Mouse (Mus musculus) right cerebral cortex, postnatal 4 days (tissue): ENCODE data around the gene Gm47996.
"Not testable (repeated sequence)": the region's sequence is repeated elsewhere in the genome, so short reads cannot be mapped to it uniquely, and the experiment has no call there.

ENCODE experiments used
- DNase-seq: peaks from one replicate; pipeline ENCODE4 v3.0.0-alpha.2; 2022

Gene Gm47996

GRCm38 (mm10) chr1:151209824-151210355 is at the start of gene Gm47996:
Gene Gm47996, plus strand, starts transcription at chr1:151210131.
- DNase-seq, result not testable (repeated sequence)

DNA sequence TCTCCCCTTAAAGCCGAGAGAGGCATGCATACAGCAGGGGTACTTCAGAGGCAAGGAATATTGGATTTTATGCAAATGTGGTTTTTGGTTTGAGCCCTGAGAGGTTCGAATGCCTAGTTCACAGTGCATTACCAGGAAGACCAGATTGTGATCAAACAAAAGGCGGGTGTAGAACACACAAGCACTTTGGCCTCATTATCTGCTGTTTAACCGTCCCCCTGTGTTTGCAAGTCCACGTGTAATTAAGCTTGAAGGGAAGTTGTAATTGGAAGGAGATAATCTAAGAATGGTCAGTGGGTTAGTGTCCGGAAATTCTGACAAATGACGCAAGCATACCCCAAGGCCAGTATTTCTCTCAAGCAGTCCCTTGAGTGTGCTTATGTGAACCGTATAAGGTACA is 43.9 kb upstream of the Gm47996 start:
- DNase-seq, result no peak

GRCm38 (mm10) chr1:151167297-151168047 is 42.5 kb upstream of the Gm47996 start:
- DNase-seq, result no peak

DNA sequence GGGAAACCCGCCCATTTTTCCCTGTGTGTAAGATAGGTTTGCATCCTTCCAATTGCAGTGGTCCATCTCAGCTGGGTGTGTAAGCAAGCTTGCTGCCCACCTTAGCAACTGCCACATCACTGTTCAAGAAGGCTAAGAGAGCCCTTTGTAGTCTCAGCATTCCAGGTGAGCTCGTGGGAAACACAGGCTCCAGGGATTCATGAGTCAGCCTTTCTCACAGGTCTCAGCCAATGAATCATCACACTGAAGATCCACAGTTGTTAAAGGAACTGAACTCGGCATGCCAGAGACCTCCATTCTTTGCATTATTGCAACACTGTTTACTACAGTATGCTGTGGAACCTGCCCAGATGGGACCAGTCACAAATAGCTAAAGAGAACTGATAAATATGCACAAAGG is 41.3 kb upstream of the Gm47996 start:
- no peak for DNase-seq

GRCm38 (mm10) chr1:151171572-151172461 is 38.1 kb upstream of the Gm47996 start:
- DNase-seq, result no peak

DNA sequence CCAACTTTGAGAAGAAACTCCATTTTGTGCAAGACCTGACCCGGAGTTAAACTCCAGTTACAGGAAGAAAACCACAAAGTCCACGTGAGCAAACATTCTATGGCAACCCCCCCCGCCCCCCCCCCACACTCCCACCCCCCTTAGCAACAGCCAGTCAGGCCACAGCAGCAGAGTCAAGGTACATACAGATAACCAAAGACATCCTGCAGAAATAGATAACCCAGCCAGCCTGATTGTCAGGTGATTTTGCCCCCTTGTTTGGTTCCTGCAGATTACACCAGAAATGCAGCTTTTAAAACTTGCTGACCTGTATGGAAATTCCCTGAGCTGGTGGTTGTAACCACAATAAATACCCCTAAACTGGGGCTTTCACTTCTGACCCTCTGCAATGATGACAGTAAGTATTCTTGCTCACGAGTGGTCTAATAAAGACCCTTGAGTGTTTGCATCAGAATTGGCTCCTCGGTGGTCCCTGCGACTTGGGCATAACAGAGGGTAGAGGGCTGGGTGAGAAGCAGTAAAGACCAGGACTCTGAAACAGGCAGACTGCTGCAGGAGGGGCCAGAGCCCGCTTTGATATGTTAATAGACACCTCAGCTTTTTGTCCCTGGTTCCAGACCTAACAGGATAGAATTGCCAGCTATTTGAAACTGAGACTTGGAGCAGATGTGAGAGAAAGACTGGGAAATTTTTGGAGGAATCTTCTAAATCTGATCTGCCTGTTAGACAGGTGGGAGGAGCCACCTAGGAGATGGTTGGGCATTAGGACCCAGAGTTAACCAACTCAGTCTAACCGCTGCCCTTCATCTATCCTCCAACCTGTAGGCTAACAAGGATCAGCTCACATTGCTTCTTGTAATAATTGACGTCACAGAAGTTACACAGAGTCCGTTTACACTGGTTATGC is 32.6 kb upstream of the Gm47996 start:
- no peak for DNase-seq

- DNase-seq, result no peak
These were observed 32.0 kb upstream of the Gm47996 start for GRCm38 (mm10) chr1:151177937-151178271.

DNA sequence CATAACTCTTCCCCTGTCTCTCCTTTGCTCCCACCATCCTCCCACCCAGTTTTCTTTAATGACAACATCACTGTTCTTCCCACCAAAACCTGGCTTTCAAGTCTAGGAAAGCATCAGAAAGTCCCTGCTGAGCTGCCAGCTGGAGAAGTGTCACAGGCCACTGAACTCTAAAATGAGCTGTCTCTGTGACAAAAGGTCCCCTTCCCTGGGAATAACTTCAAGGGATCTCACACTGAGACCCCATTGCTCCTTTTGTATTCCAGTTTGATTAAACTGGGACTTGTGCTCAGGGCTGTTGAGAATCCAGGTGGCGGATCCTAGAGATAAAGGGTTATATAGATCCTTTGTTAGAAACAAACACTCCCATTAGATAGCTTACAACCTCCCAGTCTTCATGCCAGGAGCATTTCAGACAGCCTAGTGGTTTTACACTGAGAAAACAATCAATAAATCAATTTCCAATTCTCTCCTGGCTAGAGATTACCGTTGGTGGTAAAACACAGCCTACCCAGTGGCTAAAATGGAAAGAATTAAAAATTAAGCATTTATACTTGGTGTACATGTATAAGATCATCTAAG is 31.3 kb upstream of the Gm47996 start:
- DNase-seq, result no peak

GRCm38 (mm10) chr1:151180167-151180566 is 29.8 kb upstream of the Gm47996 start:
- no peak for DNase-seq

GRCm38 (mm10) chr1:151182266-151182665 is 27.7 kb upstream of the Gm47996 start, which contains the start of gene Gm47985:
Gene Gm47985, plus strand, starts transcription at chr1:151182537.
- DNase-seq, result not testable (repeated sequence)

- not testable (repeated sequence) for DNase-seq
These were observed 23.7 kb upstream of the Gm47996 start for GRCm38 (mm10) chr1:151186186-151186585.

DNA sequence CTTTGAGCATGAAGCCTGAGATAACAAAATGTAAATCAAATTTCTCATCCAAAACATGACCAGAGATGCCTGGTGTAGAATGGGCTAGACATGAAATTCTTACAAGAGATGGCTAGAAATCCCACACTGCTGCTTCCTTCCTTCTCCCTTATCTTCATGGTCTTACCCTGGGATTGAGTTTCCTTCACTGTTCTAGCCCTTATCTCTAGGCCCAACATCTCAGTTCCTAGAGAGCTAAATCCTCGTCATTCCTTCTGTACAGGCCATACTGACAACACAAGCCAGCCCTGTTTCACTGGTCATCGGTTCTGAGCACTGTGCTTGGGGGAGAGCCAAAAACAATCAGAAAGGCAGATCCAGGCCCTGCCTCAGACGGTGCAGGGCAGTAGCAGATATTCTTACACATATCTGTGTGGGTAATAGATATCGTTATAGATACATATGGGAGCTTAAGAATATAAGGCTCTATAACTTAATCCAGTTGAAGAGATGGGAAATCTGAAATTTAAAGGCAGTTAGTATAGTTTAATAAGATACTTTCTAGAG is 23.0 kb upstream of the Gm47996 start:
- not testable (repeated sequence) for DNase-seq

GRCm38 (mm10) chr1:151188469-151188868 is 21.5 kb upstream of the Gm47996 start:
- no peak for DNase-seq

DNA sequence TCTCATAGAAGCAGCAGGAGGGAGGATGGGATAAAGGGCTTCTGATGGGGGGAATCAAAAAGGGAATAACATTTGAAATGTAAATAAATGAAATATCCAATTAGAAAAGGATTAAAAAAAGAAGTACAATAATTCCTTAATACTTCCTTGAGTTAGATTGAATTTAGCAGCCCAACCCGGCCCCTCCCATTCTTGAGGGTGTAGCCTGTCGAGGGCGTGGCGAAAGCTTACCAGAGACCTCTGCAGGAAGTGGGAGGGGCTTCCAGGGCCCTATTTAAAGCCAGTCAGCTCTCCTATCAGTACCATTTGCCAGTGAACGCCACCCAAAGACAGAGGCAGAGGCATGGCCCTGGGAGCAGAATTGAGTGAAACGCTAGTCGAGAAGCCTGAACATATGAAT is 17.9 kb upstream of the Gm47996 start, which contains the start of gene Gm8947:
Gm8947 (plus strand) TSS at position 302 of the 400 bp plus-strand sequence.
- DNase-seq, result not testable (repeated sequence)

- not testable (repeated sequence) for DNase-seq
These were observed 17.2 kb upstream of the Gm47996 start for GRCm38 (mm10) chr1:151192739-151193138.

GRCm38 (mm10) chr1:151195986-151196385 is 13.9 kb upstream of the Gm47996 start:
- DNase-seq, result not testable (repeated sequence)

DNA sequence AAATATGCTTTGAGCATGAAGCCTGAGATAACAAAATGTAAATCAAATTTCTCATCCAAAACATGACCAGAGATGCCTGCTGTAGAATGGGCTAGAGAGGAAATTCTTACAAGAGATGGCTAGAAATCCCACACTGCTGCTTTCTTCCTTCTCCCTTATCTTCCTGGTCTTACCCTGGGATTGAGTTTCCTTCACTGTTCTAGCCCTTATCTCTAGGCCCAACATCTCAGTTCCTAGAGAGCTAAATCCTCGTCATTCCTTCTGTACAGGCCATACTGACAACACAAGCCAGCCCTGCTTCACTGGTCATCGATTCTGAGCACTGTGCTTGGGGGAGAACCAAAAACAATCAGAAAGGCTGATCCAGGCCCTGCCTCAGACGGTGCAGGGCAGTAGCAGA is 13.2 kb upstream of the Gm47996 start:
- not testable (repeated sequence) for DNase-seq

- not testable (repeated sequence) for DNase-seq
These were observed 11.8 kb upstream of the Gm47996 start, which contains the start of gene Gm47995 for GRCm38 (mm10) chr1:151198120-151198519. Gene Gm47995, plus strand, starts transcription at chr1:151198448.

- not testable (repeated sequence) for DNase-seq
These were observed 9.3 kb upstream of the Gm47996 start for GRCm38 (mm10) chr1:151200620-151201019.

GRCm38 (mm10) chr1:151202771-151203170 is 7.2 kb upstream of the Gm47996 start:
- DNase-seq, result not testable (repeated sequence)

DNA sequence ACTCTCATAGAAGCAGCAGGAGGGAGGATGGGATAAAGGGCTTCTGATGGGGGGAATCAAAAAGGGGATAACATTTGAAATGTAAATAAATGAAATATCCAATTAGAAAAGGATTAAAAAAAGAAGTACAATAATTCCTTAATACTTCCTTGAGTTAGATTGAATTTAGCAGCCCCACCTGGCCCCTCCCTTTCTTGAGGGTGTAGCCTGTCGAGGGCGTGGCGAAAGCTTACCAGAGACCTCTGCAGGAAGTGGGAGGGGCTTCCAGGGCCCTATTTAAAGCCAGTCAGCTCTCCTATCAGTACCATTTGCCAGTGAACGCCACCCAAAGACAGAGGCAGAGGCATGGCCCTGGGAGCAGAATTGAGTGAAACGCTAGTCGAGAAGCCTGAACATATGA is 6.1 kb upstream of the Gm47996 start, which contains the start of gene 3110040M04Rik:
3110040M04Rik (plus strand) TSS at position 304 of the 400 bp plus-strand sequence.
- not testable (repeated sequence) for DNase-seq
